ENCODE assay signal across 8 mouse cellular contexts in genomic region chr14:55105386-55105785, GRCm38 (mm10). TPM values are rescaled to one million over a fixed set of nuclear protein-coding genes. Genes with fewer than 3 reads are reported as not detected.
DNase-seq lines count a peak whose midpoint lies in the region; ATAC-seq and TF ChIP-seq lines count a peak whose summit lies in the region.

No protein-coding gene starts in this region.

- no peak overlapping the region for H3K9ac ChIP-seq in kidney, postnatal 0 days (ENCODE audit: low read depth, low read length)
- peak overlapping the region; percentile 72 for H3K9ac ChIP-seq in embryonic facial prominence, embryonic 12.5 days
- H3K9ac ChIP-seq in limb, embryonic 11.5 days (ENCODE audit: low read length), result peak overlapping the region; percentile 32
- H3K9ac ChIP-seq in neural tube, embryonic 15.5 days (replicated peaks), result peak overlapping the region; percentile 78

- H3K9me3 ChIP-seq in kidney, postnatal 0 days (replicated peaks; ENCODE audit: low read length), result no peaks in the 10 kb centered on the region
- H3K9me3 ChIP-seq in embryonic facial prominence, embryonic 12.5 days, result no peaks in the 10 kb centered on the region
- no peaks in the 10 kb centered on the region for H3K9me3 ChIP-seq in limb, embryonic 11.5 days (ENCODE audit: control insufficient read depth, low read length)
- no peaks in the 10 kb centered on the region for H3K9me3 ChIP-seq in neural tube, embryonic 15.5 days (replicated peaks)

- 0 out of 2 replicates have a peak, but pooled peaks cover 6% of the 10 kb centered on the region for H3K36me3 ChIP-seq in kidney, postnatal 0 days (ENCODE audit: insufficient read depth, low read length)
- H3K36me3 ChIP-seq in embryonic facial prominence, embryonic 12.5 days, result no peaks in the 10 kb centered on the region
- no peaks in the 10 kb centered on the region; the same call in 1 of the 2 replicates for H3K36me3 ChIP-seq in limb, embryonic 11.5 days (ENCODE audit: control insufficient read depth, insufficient read depth, low read length)
- no peaks in the 10 kb centered on the region; the same call in 1 of the 2 replicates for H3K36me3 ChIP-seq in neural tube, embryonic 15.5 days

- no peak; the same call in 1 of the 2 replicates for ATAC-seq in kidney, postnatal 0 days (replicated peaks; ENCODE audit: low FRiP score, low read depth)
- 0 out of 2 replicates have a peak, but pooled peaks have one; percentile 4 for ATAC-seq in embryonic facial prominence, embryonic 12.5 days (ENCODE audit: insufficient number of reproducible peaks, insufficient read depth, low FRiP score, low TSS enrichment)
- no peak for ATAC-seq in limb, embryonic 11.5 days (ENCODE audit: insufficient number of reproducible peaks, low FRiP score, low TSS enrichment, low read depth)
- ATAC-seq in neural tube, embryonic 15.5 days (ENCODE audit: low FRiP score), result no peak; the same call in 1 of the 2 replicates
- ATAC-seq in megakaryocyte-erythroid progenitor cell, adult 5-6 weeks (replicated peaks; ENCODE audit: low FRiP score, low TSS enrichment, poor library complexity, severe bottlenecking), result no peak

- 5% methylated on average over 7 of the region's 7 CpGs for WGBS in kidney, postnatal 0 days
- 3% methylated on average over 7 of the region's 7 CpGs for WGBS in embryonic facial prominence, embryonic 12.5 days
- WGBS in limb, embryonic 11.5 days, result under 1% methylated on average over 7 of the region's 7 CpGs
- 5% methylated on average over 7 of the region's 7 CpGs for WGBS in neural tube, embryonic 15.5 days

- no peak for TF ChIP-seq CTCF in kidney, postnatal 0 days (IDR thresholded peaks at IDR 0.05; ENCODE audit: low read depth)

- H3K4me1 ChIP-seq in kidney, postnatal 0 days (replicated peaks; ENCODE audit: insufficient read depth, low read length), result 0 out of 2 replicates have a peak, but pooled peaks cover 8% of the 10 kb centered on the region
- peaks cover 35% of the 10 kb centered on the region for H3K4me1 ChIP-seq in embryonic facial prominence, embryonic 12.5 days
- peaks cover 19% of the 10 kb centered on the region for H3K4me1 ChIP-seq in limb, embryonic 11.5 days (ENCODE audit: control insufficient read depth, insufficient read depth, low read length)
- peaks cover 51% of the 10 kb centered on the region for H3K4me1 ChIP-seq in neural tube, embryonic 15.5 days

- peak overlapping the region; percentile 54; the same call in 1 of the 2 replicates for H3K27ac ChIP-seq in kidney, postnatal 0 days
- H3K27ac ChIP-seq in embryonic facial prominence, embryonic 12.5 days, result peak overlapping the region; percentile 71
- H3K27ac ChIP-seq in limb, embryonic 11.5 days (replicated peaks; ENCODE audit: low read depth, low read length), result no peak overlapping the region
- peak overlapping the region; percentile 85 for H3K27ac ChIP-seq in neural tube, embryonic 15.5 days (replicated peaks)

- DNase-seq in kidney, postnatal 0 days (ENCODE audit: low spot score), result peak; percentile 75
- DNase-seq in kidney, postnatal 10 days, result no peak
- no peak for DNase-seq in limb, embryonic 11.5 days (ENCODE audit: low spot score)
- DNase-seq in adrenal gland, adult 2 months, result no peak
- DNase-seq in thymus, postnatal 4 days, result no peak

- peak overlapping the region; percentile 80 for H3K4me2 ChIP-seq in kidney, postnatal 0 days (ENCODE audit: low read length)
- peak overlapping the region; percentile 92 for H3K4me2 ChIP-seq in embryonic facial prominence, embryonic 12.5 days (replicated peaks)
- H3K4me2 ChIP-seq in limb, embryonic 11.5 days (ENCODE audit: low read depth, severe bottlenecking), result peak overlapping the region; percentile 64
- H3K4me2 ChIP-seq in neural tube, embryonic 15.5 days, result peak overlapping the region; percentile 96

- H3K27me3 ChIP-seq in kidney, postnatal 0 days (ENCODE audit: insufficient read depth, low read length), result peaks cover 11% of the 10 kb centered on the region
- peaks cover 14% of the 10 kb centered on the region for H3K27me3 ChIP-seq in embryonic facial prominence, embryonic 12.5 days
- peaks cover 12% of the 10 kb centered on the region for H3K27me3 ChIP-seq in limb, embryonic 11.5 days (ENCODE audit: control insufficient read depth, insufficient read depth, low read length)
- no peaks in the 10 kb centered on the region for H3K27me3 ChIP-seq in neural tube, embryonic 15.5 days (replicated peaks)

- peak overlapping the region; percentile 48 for H3K4me3 ChIP-seq in kidney, postnatal 0 days (replicated peaks; ENCODE audit: low read depth, low read length)
- peak overlapping the region; percentile 46 for H3K4me3 ChIP-seq in embryonic facial prominence, embryonic 12.5 days
- H3K4me3 ChIP-seq in limb, embryonic 11.5 days (ENCODE audit: low read depth, low read length), result peak overlapping the region; percentile 36
- H3K4me3 ChIP-seq in neural tube, embryonic 15.5 days (replicated peaks), result peak overlapping the region; percentile 47

RNA-seq across cellular contexts. Expression of gene Ap1g2, which starts 1.0 kb away (rescaled TPM):
- polyA plus RNA-seq in kidney, postnatal 0 days (2015; fragmentation: Nextera tagmentation; extraction: Ambion mirVana), result 15.8 and 16.8 TPM in 2 replicates
- 14.8 and 17.2 TPM in 2 replicates for polyA plus RNA-seq in embryonic facial prominence, embryonic 12.5 days (2016; fragmentation: Nextera tagmentation; extraction: Ambion mirVana)
- polyA plus RNA-seq in limb, embryonic 11.5 days (2014; fragmentation: Nextera tagmentation; extraction: Ambion mirVana), result 9.9 and 10.6 TPM in 2 replicates
- polyA plus RNA-seq in neural tube, embryonic 15.5 days (2015; fragmentation: Nextera tagmentation; extraction: Ambion mirVana), result 6.2 and 12.4 TPM in 2 replicates
- total RNA-seq in adrenal gland, adult 2 months (2021), result 10 to 100 TPM; 21.9 to 24.8 TPM
- polyA plus RNA-seq in adrenal gland, adult 2 months (2012; rRNA removed), result 27.3 and 30.3 TPM in 2 replicates
- 66.7 and 109 TPM in 2 replicates for total RNA-seq in megakaryocyte-erythroid progenitor cell, adult 5-6 weeks (2014; fragmentation: Nextera tagmentation)
- total RNA-seq in megakaryocyte-erythroid progenitor cell, adult 5-6 weeks (2017), result 13.3 and 27.0 TPM in 2 replicates

RNA-seq across cellular contexts. Expression of gene Thtpa, which starts 10.8 kb away (rescaled TPM):
- 20.8 and 21.6 TPM in 2 replicates for polyA plus RNA-seq in kidney, postnatal 0 days (2015; fragmentation: Nextera tagmentation; extraction: Ambion mirVana)
- 22.2 and 24.2 TPM in 2 replicates for polyA plus RNA-seq in embryonic facial prominence, embryonic 12.5 days (2016; fragmentation: Nextera tagmentation; extraction: Ambion mirVana)
- polyA plus RNA-seq in limb, embryonic 11.5 days (2014; fragmentation: Nextera tagmentation; extraction: Ambion mirVana), result 22.3 and 23.1 TPM in 2 replicates
- 27.9 and 31.6 TPM in 2 replicates for polyA plus RNA-seq in neural tube, embryonic 15.5 days (2015; fragmentation: Nextera tagmentation; extraction: Ambion mirVana)
- 10 to 100 TPM; 11.6 to 21.6 TPM for total RNA-seq in adrenal gland, adult 2 months (2021)
- polyA plus RNA-seq in adrenal gland, adult 2 months (2012; rRNA removed), result 6.0 and 6.7 TPM in 2 replicates
- 9.2 and 10.4 TPM in 2 replicates for total RNA-seq in megakaryocyte-erythroid progenitor cell, adult 5-6 weeks (2014; fragmentation: Nextera tagmentation)
- 5.1 and 6.4 TPM in 2 replicates for total RNA-seq in megakaryocyte-erythroid progenitor cell, adult 5-6 weeks (2017)

RNA-seq across cellular contexts. Expression of gene Jph4, which starts 11.3 kb away (rescaled TPM):
- polyA plus RNA-seq in kidney, postnatal 0 days (2015; fragmentation: Nextera tagmentation; extraction: Ambion mirVana), result 0.30 and 0.34 TPM in 2 replicates
- polyA plus RNA-seq in embryonic facial prominence, embryonic 12.5 days (2016; fragmentation: Nextera tagmentation; extraction: Ambion mirVana), result 2.6 and 2.9 TPM in 2 replicates
- 0.17 and 0.18 TPM in 2 replicates for polyA plus RNA-seq in limb, embryonic 11.5 days (2014; fragmentation: Nextera tagmentation; extraction: Ambion mirVana)
- 30.6 and 37.0 TPM in 2 replicates for polyA plus RNA-seq in neural tube, embryonic 15.5 days (2015; fragmentation: Nextera tagmentation; extraction: Ambion mirVana)
- total RNA-seq in adrenal gland, adult 2 months (2021), result 1 to 10 TPM; 2.5 to 3.0 TPM
- 4.0 and 6.8 TPM in 2 replicates for polyA plus RNA-seq in adrenal gland, adult 2 months (2012; rRNA removed)
- total RNA-seq in megakaryocyte-erythroid progenitor cell, adult 5-6 weeks (2014; fragmentation: Nextera tagmentation), result not detected in 2 replicates
- total RNA-seq in megakaryocyte-erythroid progenitor cell, adult 5-6 weeks (2017), result 0.05 TPM in 1 of 2 replicates, not detected in the other

RNA-seq across cellular contexts. Expression of gene Zfhx2, which starts 13.3 kb away (rescaled TPM):
- polyA plus RNA-seq in kidney, postnatal 0 days (2015; fragmentation: Nextera tagmentation; extraction: Ambion mirVana), result 2.0 and 2.4 TPM in 2 replicates
- polyA plus RNA-seq in embryonic facial prominence, embryonic 12.5 days (2016; fragmentation: Nextera tagmentation; extraction: Ambion mirVana), result 7.9 TPM in 2 replicates
- polyA plus RNA-seq in limb, embryonic 11.5 days (2014; fragmentation: Nextera tagmentation; extraction: Ambion mirVana), result 4.8 and 5.5 TPM in 2 replicates
- polyA plus RNA-seq in neural tube, embryonic 15.5 days (2015; fragmentation: Nextera tagmentation; extraction: Ambion mirVana), result 20.3 and 24.5 TPM in 2 replicates
- total RNA-seq in adrenal gland, adult 2 months (2021), result 1 to 10 TPM; 6.3 to 7.3 TPM
- polyA plus RNA-seq in adrenal gland, adult 2 months (2012; rRNA removed), result 3.0 and 4.2 TPM in 2 replicates
- 5.6 and 7.8 TPM in 2 replicates for total RNA-seq in megakaryocyte-erythroid progenitor cell, adult 5-6 weeks (2014; fragmentation: Nextera tagmentation)
- 0.19 and 1.4 TPM in 2 replicates for total RNA-seq in megakaryocyte-erythroid progenitor cell, adult 5-6 weeks (2017)
